Mouse (Mus musculus) gastrocnemius, adult 8-10 months (tissue): Measurements from ENCODE around the gene Rab32. TPM values are rescaled to one million over a fixed set of nuclear protein-coding genes. Genes with fewer than 3 reads are reported as not detected.
A peak's percentile ranks its signal among the peaks of the same experiment; 100 is the strongest.
"Not testable (repeated sequence)": the region's sequence is repeated elsewhere in the genome, so short reads cannot be mapped to it uniquely, and the experiment has no call there.

Source experiments
- DNase-seq, 2 experiments: peaks; one replicate each; pipeline ENCODE4 v3.0.0; 2022; ENCODE audit warnings: low spot score in 2 of 2
- total RNA-seq, 4 experiments: library from RNA; stranded (reverse); gene quantifications; 2 replicates each; pipeline ENCODE4 v1.2.4; 2022

Rab32 gene
- 1 to 10 TPM in 1 of 4 experiments, under 1 TPM in 3; 0.54 to 1.4 (median 0.75) TPM for total RNA-seq

- DNase-seq = peak; percentile 81 to 84
Observed at GRCm38 (mm10) chr10:10557570-10558336, at the start of gene Rab32. TSS of gene Rab32 (minus strand) at chr10:10558265.

GRCm38 (mm10) chr10:10600771-10601170 is 42.7 kb upstream of the Rab32 start:
- DNase-seq = no peak

DNA sequence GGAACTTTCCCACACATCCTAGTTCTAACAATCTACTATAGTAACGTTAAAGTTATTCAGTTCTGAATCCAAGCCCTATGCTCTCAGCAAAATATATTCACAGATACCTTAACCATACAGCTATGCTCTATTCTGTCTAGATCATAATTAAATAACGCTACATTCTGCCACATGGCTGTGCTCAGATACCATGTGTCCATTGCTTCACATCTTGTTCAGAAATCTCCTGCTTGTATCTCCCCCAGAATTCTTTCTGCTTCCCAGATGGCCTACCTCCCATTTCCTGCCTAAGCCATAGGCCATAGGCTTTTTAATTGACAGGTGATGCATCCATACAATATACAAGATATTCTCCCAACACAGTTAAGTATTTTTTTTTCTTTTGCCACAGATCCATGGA is 39.4 kb upstream of the Rab32 start:
- not testable (repeated sequence) for DNase-seq

DNA sequence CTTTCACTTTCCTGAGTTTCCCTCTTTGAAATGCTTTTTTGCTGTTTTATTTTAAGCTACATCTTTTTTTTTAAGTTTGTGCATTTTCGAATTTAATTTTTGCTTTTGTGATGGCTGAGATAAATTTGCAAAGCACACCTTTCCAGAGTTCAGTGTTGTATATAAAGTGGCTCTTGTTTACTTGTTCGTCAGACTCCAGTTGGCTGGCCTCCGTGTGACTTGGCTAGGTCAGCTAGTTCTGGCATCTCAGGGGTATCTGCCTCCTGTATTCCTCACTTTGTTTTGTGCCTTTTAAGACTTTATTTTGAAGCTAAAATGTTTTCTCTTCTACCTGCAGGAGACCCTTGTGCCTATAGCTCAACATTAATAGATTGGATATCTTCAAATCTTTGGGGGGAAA is 22.7 kb upstream of the Rab32 start:
- DNase-seq = no peak

GRCm38 (mm10) chr10:10579821-10580220 is 21.8 kb upstream of the Rab32 start:
- DNase-seq = no peak

DNA sequence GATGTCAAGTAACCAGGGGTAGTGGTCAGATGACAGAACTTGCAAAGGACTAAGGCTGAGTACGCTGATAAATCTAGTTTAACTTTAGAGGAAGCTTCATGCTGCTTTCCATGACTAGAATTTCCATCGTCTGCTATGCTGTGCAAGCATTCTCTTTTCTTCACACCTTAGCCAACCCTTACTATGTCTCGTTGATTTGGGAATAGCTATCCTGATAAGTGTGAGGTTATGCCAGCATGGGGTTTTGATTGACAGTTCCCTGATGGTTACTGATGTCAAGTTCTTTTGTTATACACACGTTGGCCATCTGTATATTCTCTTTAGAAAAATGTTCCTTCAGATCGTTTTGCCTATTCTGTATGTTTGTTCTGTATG is 259 bp upstream of the Rab32 start:
- DNase-seq = no peak

- DNase-seq = no peak
Observed at GRCm38 (mm10) chr10:10557085-10557484, 980 bp downstream of the Rab32 start.

GRCm38 (mm10) chr10:10555676-10556075 is 2.4 kb downstream of the Rab32 start:
- DNase-seq = no peak

DNA sequence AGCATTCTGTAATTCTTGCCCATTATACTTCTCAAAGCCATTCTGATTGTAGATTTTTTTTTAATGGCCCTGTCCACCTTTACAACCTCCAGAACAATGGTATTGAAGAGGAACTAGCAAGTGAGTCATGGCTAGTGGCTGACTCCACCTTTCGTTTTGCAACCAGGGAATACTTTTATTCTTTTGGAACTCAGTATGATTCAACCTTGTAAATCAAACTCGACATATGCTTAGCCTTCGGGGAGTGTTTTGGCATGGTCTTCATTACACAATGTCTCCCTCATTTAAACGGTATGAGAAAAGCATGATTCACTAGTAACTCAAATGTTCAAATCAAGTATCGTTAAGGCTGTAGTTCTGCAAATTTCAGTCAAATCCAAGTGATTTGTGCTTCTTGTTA is 2.8 kb downstream of the Rab32 start:
- DNase-seq = no peak

DNA sequence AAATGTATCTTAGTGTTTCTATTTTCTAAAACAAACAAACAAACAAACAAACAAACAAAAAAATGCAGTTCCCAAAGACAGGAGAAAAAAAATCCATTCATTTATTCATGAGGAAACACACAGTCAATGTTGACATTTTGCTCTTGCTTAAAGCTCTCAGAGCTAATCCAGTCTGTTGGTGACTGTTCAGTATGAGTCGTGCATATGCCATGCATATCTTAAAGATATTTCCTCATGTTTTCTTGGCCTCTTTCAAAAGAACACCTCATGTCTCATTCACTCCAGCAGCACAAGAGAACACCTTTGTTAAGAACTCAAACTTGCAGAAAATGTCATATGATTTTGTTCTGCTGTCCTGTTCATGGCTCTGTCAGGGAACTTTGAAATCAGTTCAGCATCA is 7.9 kb downstream of the Rab32 start:
- DNase-seq = no peak

- no peak for DNase-seq
Observed at GRCm38 (mm10) chr10:10546623-10547022, 11.4 kb downstream of the Rab32 start.

- no peak for DNase-seq
Observed at GRCm38 (mm10) chr10:10544955-10545354, 13.1 kb downstream of the Rab32 start.

Other genes starting within 250 kb of the Rab32 start
- not detected for gene Adgb, start 85.9 kb downstream of the Rab32 start, total RNA-seq
- not detected for gene Gm10944, start 123.1 kb upstream of the Rab32 start, total RNA-seq